Mouse (Mus musculus): ENCODE data around the gene Olfr1230.

Olfr1230 gene

GRCm38 (mm10) chr2:89297168-89297567 is at the start of gene Olfr1230:
Olfr1230 (minus strand) TSS chr2:89297268.
- DNase-seq (ENCODE audit: low spot score in 2 of 2) = no peak

DNA sequence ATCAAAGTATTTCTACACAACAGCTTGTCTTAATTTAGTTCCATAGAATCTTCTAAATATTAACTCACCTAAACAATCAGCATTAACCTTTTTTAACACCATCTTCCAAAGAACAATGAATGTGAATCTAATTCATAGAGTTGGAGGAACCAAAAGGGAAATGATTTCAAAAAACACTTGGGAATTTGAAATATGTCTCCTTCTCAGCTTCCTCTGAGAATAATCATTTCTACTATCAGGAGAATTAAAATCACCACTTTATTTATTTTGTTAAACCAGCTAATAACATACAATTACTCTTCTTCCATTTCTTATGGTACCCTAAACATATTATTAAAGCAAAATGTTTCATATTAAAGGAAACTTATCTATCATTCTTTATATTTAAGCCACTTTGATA is 45.2 kb upstream of the Olfr1230 start, which contains the start of gene Olfr1233:
Gene Olfr1233 (minus strand): TSS at position 101 of the 400 bp plus-strand sequence.
- DNase-seq (ENCODE audit: low spot score in 2 of 2) = no peak

DNA sequence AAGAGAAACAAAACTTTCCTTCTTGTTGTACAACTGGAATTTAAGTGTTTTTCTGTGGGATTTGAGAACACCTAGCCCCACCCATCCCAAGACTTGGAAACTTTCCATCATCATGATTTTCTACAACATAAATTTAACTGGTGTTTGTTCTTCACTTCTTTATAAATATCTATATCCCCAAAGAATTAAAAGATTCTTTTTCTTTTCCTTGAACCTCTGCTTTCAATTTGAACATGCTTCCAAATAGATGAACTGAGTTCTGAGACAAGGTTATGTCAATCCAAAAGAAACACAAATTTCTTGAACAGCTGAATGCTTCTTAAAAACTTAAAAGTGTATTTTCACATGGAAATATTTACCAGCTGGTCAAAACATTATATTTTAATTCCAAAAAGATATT is 32.5 kb upstream of the Olfr1230 start, which contains the start of gene Olfr1232:
Gene Olfr1232 (minus strand): TSS at position 101 of the 400 bp plus-strand sequence.
- no peak for DNase-seq (ENCODE audit: low spot score in 2 of 2)

- DNase-seq (ENCODE audit: low spot score in 2 of 2) = no peak
Observed at GRCm38 (mm10) chr2:89306974-89307373, 9.9 kb upstream of the Olfr1230 start, which contains the start of gene Olfr1231. Olfr1231 (minus strand) TSS chr2:89307074.

GRCm38 (mm10) chr2:89287914-89288313 is 9.2 kb downstream of the Olfr1230 start, which contains the start of gene Olfr1229:
Olfr1229 (minus strand) TSS chr2:89288014.
- no peak for DNase-seq (ENCODE audit: low spot score in 2 of 2)

- DNase-seq (ENCODE audit: low spot score in 2 of 2) = no peak
Observed at GRCm38 (mm10) chr2:89253962-89254361, 43.1 kb downstream of the Olfr1230 start, which contains the start of gene Olfr1228. Olfr1228 (minus strand) TSS chr2:89254062.
